In genomic region chr11:23068201-23068600, GRCm38 (mm10) we compare ENCODE assay signal across 7 mouse cellular contexts.
DNase-seq lines count a peak whose midpoint lies in the region; ATAC-seq and TF ChIP-seq lines count a peak whose summit lies in the region.

No protein-coding gene starts in this region.

- no peaks in the 10 kb centered on the region for H3K27me3 ChIP-seq in lung, embryonic 15.5 days
- no peaks in the 10 kb centered on the region for H3K27me3 ChIP-seq in forebrain, embryonic 11.5 days (ENCODE audit: control insufficient read depth, insufficient read depth, low read length)
- H3K27me3 ChIP-seq in intestine, postnatal 0 days (replicated peaks; ENCODE audit: control insufficient read depth, insufficient read depth, low read length), result no peaks in the 10 kb centered on the region

- no peak; the same call in 1 of the 2 replicates for ATAC-seq in lung, embryonic 15.5 days (ENCODE audit: borderline replicate concordance, extremely low read depth, low FRiP score, low TSS enrichment)
- ATAC-seq in forebrain, embryonic 11.5 days (replicated peaks; ENCODE audit: low FRiP score), result peak; percentile 29; the same call in 1 of the 2 replicates
- ATAC-seq in intestine, postnatal 0 days, result no peak

- H3K36me3 ChIP-seq in lung, embryonic 15.5 days, result no peaks in the 10 kb centered on the region
- H3K36me3 ChIP-seq in forebrain, embryonic 11.5 days (ENCODE audit: control insufficient read depth, insufficient read depth, low read length), result no peaks in the 10 kb centered on the region
- no peaks in the 10 kb centered on the region for H3K36me3 ChIP-seq in intestine, postnatal 0 days (ENCODE audit: control insufficient read depth, insufficient read depth)

- H3K4me2 ChIP-seq in lung, embryonic 15.5 days, result peak overlapping the region; percentile 82
- H3K4me2 ChIP-seq in forebrain, embryonic 11.5 days (ENCODE audit: low read depth, low read length, severe bottlenecking), result peak overlapping the region; percentile 76
- H3K4me2 ChIP-seq in intestine, postnatal 0 days (replicated peaks; ENCODE audit: low read depth), result peak overlapping the region; percentile 78

- TF ChIP-seq CTCF in intestine, postnatal 0 days (IDR thresholded peaks at IDR 0.05; ENCODE audit: low read depth), result no peak
- TF ChIP-seq CTCF in olfactory bulb, adult 2 months (IDR thresholded peaks at IDR 0.05; ENCODE audit: insufficient read depth, low read depth, low read length), result no peak

- H3K4me3 ChIP-seq in lung, embryonic 15.5 days, result peak overlapping the region; percentile 71
- H3K4me3 ChIP-seq in forebrain, embryonic 11.5 days (ENCODE audit: low read depth, low read length), result peak overlapping the region; percentile 63
- peak overlapping the region; percentile 57 for H3K4me3 ChIP-seq in intestine, postnatal 0 days (ENCODE audit: low read depth, low read length)
- H3K4me3 ChIP-seq in olfactory bulb, adult 2 months (ENCODE audit: insufficient read depth, low read depth, low read length), result peak overlapping the region; percentile 83

- 5% methylated on average over 10 of the region's 10 CpGs for WGBS in lung, embryonic 15.5 days
- WGBS in forebrain, embryonic 11.5 days, result 10% methylated on average over 10 of the region's 10 CpGs
- WGBS in intestine, postnatal 0 days, result 6% methylated on average over 10 of the region's 10 CpGs
- WGBS in olfactory bulb, adult 2 months, result 9% methylated on average over 10 of the region's 10 CpGs

- H3K9me3 ChIP-seq in lung, embryonic 15.5 days, result no peaks in the 10 kb centered on the region
- no peaks in the 10 kb centered on the region for H3K9me3 ChIP-seq in forebrain, embryonic 11.5 days (ENCODE audit: control insufficient read depth, low read length)
- H3K9me3 ChIP-seq in intestine, postnatal 0 days (ENCODE audit: control insufficient read depth), result no peaks in the 10 kb centered on the region

- peak overlapping the region; percentile 79 for H3K9ac ChIP-seq in lung, embryonic 15.5 days
- peak overlapping the region; percentile 72 for H3K9ac ChIP-seq in forebrain, embryonic 11.5 days (ENCODE audit: low read length)
- H3K9ac ChIP-seq in intestine, postnatal 0 days (ENCODE audit: low read depth, low read length), result peak overlapping the region; percentile 47; the same call in 1 of the 2 replicates

- H3K4me1 ChIP-seq in lung, embryonic 15.5 days, result peaks cover 3% of the 10 kb centered on the region; the same call in 1 of the 2 replicates
- no peaks in the 10 kb centered on the region for H3K4me1 ChIP-seq in forebrain, embryonic 11.5 days (replicated peaks; ENCODE audit: control insufficient read depth, insufficient read depth, low read length)
- no peaks in the 10 kb centered on the region for H3K4me1 ChIP-seq in intestine, postnatal 0 days (replicated peaks; ENCODE audit: control insufficient read depth, insufficient read depth, low read length)
- H3K4me1 ChIP-seq in olfactory bulb, adult 2 months (ENCODE audit: control insufficient read depth, insufficient read depth, low read length), result peaks cover 2% of the 10 kb centered on the region; the same call in 1 of the 2 replicates

- no peak for TF ChIP-seq POLR2A in olfactory bulb, adult 2 months (IDR thresholded peaks at IDR 0.05; ENCODE audit: insufficient read depth, low read depth, low read length)

- H3K27ac ChIP-seq in lung, embryonic 15.5 days, result no peak overlapping the region
- no peak overlapping the region for H3K27ac ChIP-seq in forebrain, embryonic 11.5 days (ENCODE audit: low read depth, low read length)
- H3K27ac ChIP-seq in intestine, postnatal 0 days (ENCODE audit: low read depth, low read length), result no peak overlapping the region; the same call in 1 of the 2 replicates
- peak overlapping the region; percentile 24; the same call in 1 of the 2 replicates for H3K27ac ChIP-seq in olfactory bulb, adult 2 months (ENCODE audit: insufficient read depth, low read depth, low read length)

- no peak for DNase-seq in lung, postnatal 14 days
- no peak for DNase-seq in forebrain, embryonic 11.5 days (ENCODE audit: low spot score)
- no peak for DNase-seq in Muller cell, postnatal 12 days (ENCODE audit: inconsistent ontology term)
- DNase-seq in left cerebral cortex, adult 11 months (ENCODE audit: low spot score), result no peak
